Mouse (Mus musculus) intestine, embryonic 15.5 days (tissue): ENCODE measurements around the gene Ipo9. TPM values are rescaled to one million over a fixed set of nuclear protein-coding genes. Genes with fewer than 3 reads are reported as not detected.

Experiments used
- ATAC-seq: fragments of 200-750 bp; cut with Nextera tagmentation; 2 replicates; pipeline ENCODE4 v1.8.0; 2017; ENCODE audit warnings: moderate TSS enrichment, moderate library complexity
- H3K27ac ChIP-seq: fragments of 300-500 bp; sonication (generic); 2 replicates; pipeline ENCODE4 v1.5.1; 2015; ENCODE audit warnings: mild to moderate bottlenecking, inconsistent platforms
- H3K27me3 ChIP-seq: fragments of 300-500 bp; sonication (generic); replicated peaks from 2 replicates; pipeline ENCODE4 v1.6.1; 2015; ENCODE audit warnings: inconsistent platforms
- H3K36me3 ChIP-seq: fragments of 300-500 bp; sonication (generic); 2 replicates; pipeline ENCODE4 v1.6.1; 2015; ENCODE audit warnings: inconsistent platforms
- H3K4me1 ChIP-seq: fragments of 300-500 bp; sonication (generic); replicated peaks from 2 replicates; pipeline ENCODE4 v1.6.1; 2015; ENCODE audit warnings: inconsistent platforms
- H3K4me2 ChIP-seq: fragments of 300-500 bp; sonication (generic); replicated peaks from 2 replicates; pipeline ENCODE4 v1.6.1; 2015; ENCODE audit warnings: mild to moderate bottlenecking, inconsistent platforms
- H3K4me3 ChIP-seq: fragments of 300-500 bp; sonication (generic); replicated peaks from 2 replicates; pipeline ENCODE4 v1.5.1; 2015; ENCODE audit warnings: inconsistent platforms
- H3K9ac ChIP-seq: fragments of 300-500 bp; sonication (generic); 2 replicates; pipeline ENCODE4 v1.6.1; 2015; ENCODE audit warnings: inconsistent platforms
- H3K9me3 ChIP-seq: fragments of 300-500 bp; sonication (generic); 2 replicates; pipeline ENCODE4 v1.6.1; 2016; ENCODE audit warnings: inconsistent platforms
- WGBS: fragments of 180-500 bp; shearing (Covaris S2); methylation state at CpG from one replicate; pipeline ENCODE4 v1.1.7; 2015; 5-methylcytosine and 5-hydroxymethylcytosine counted together
- polyA plus RNA-seq: library from polyadenylated mRNA; unstranded; fragments of >200 nt; fragmentation: Nextera tagmentation; extraction: Ambion mirVana; gene quantifications from 2 replicates; pipeline ENCODE4 v1.2.1, GENCODE M21; 2015

Gene Ipo9
- polyA plus RNA-seq, 1 experiment from 2014 or later, result 85.6 TPM

DNA sequence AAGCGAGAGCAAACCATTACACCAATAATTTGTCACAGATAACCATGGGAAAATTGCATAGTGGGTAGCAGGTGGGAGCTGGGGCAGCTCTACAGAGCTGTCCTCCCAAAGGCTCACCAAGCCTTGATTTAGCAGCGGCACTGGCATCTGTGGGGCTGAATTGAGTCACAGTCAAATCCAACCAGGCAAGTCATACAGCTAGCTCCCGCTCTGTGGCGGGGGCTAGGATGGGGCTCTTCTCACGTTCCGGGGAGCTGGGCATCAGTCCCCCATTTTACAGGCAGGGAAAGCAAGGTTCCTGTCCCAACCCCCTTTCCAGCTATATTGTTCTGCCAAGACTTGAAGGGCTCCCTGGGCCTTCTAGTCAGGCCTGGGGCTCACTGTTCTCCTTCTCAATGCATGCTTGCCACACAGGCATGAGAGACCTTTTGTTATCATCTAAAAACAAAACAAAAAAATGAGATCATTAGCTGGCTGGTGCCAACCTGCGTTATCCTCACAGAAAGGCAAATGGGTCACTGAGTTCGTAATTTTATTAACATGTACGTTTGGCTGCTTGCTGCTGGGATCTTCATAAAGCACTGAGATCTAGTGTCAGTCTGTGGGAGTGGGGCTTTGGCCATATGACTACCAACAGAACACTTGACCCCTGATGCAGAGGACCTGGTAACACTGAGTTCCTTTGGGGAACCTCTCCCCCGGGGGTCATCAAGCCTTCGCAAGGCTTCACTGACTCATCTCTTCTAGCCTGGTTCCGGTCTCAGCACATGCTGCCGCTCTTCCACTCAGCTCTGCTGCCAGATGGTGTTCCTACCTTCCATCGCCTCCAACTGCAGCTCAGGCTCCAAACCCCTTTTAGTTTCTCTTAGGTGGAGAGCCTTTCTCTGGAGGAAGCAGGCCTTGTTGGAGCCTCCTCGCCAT, 50.0 kb downstream of the Ipo9 start:
- no peak overlapping the region for H3K4me2 ChIP-seq
- 0 out of 2 replicates have a peak, but pooled peaks have one; percentile 3 for ATAC-seq
- H3K36me3 ChIP-seq, result peaks cover 15% of the 10 kb centered on the region
- no peaks in the 10 kb centered on the region for H3K9me3 ChIP-seq
- H3K27me3 ChIP-seq, result no peaks in the 10 kb centered on the region
- H3K4me3 ChIP-seq, result no peak overlapping the region
- H3K4me1 ChIP-seq, result peaks cover 1% of the 10 kb centered on the region
- no peak overlapping the region for H3K9ac ChIP-seq
- WGBS, result 77% methylated on average over 15 of the region's 15 CpGs
- no peak overlapping the region for H3K27ac ChIP-seq

DNA sequence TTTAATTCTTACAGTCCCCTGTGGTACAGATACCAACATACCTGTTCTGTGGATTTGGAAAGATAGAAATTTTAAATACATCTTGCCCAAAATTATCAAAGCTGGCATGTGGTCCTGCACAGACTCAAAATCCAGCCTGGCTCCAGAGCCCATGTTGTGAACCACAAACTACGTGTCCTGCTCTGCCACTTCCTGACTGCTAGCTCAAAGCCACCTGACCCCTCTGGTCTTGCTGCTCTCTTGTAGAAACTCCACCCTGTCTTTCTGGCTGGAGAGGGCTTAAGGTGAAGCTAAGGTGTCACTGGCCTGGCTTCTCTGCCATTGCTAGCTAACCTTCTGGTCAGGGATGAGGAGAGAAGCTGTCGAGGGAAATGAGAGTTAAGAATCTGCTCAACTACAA, 51.3 kb downstream of the Ipo9 start:
- WGBS, result 39% methylated on average over 2 of the region's 2 CpGs
- Histone ChIP-seq H3K4me3 (no peak overlapping the region), H3K9me3 (no peaks in the 10 kb centered on the region), H3K9ac (no peak overlapping the region), H3K27me3 (no peaks in the 10 kb centered on the region), H3K27ac (no peak overlapping the region), H3K36me3 (peaks cover 7% of the 10 kb centered on the region; the same call in 1 of the 2 replicates), H3K4me2 (no peak overlapping the region), H3K4me1 (peaks cover 10% of the 10 kb centered on the region)
- ATAC-seq, result no peak

DNA sequence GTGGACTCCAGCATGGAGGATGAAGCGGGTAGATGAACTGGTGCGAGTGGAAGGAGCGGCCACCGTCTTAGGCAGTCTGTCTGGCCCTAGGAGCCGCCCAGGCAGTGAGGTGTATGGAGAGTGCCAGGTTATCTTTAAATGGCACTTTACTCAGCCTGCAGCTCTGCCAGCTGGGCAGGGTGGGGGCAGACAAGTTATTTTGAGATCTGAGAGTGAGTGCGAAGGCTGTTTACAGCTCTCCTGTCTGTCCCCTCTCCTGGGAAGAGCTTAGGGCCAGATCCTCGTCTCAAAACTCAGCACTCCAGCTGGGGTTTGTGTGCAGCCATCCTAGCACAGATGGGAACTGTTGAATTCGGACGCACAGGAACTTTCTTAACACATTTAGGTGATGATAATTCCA, 51.7 kb downstream of the Ipo9 start:
- no peak for ATAC-seq
- Histone ChIP-seq H3K9ac (no peak overlapping the region), H3K36me3 (peaks cover 5% of the 10 kb centered on the region; the same call in 1 of the 2 replicates), H3K4me1 (peaks cover 11% of the 10 kb centered on the region), H3K4me3 (no peak overlapping the region), H3K27me3 (no peaks in the 10 kb centered on the region), H3K9me3 (no peaks in the 10 kb centered on the region), H3K27ac (no peak overlapping the region), H3K4me2 (no peak overlapping the region)
- WGBS, result 60% methylated on average over 9 of the region's 9 CpGs

GRCm38 (mm10) chr1:135374868-135375581, 55.3 kb downstream of the Ipo9 start, which contains the start of gene Shisa4:
TSS of gene Shisa4 (minus strand) at chr1:135375237.
- Histone ChIP-seq H3K27ac (0 out of 2 replicates have a peak within 1 kb of the TSS, but pooled peaks have one; percentile 20), H3K4me3 (peak within 1 kb of the TSS; percentile 56), H3K27me3 (no peaks in the 10 kb centered on the region), H3K4me1 (peaks cover 16% of the 10 kb centered on the region), H3K9ac (peak within 1 kb of the TSS; percentile 59), H3K9me3 (no peaks in the 10 kb centered on the region), H3K4me2 (peak within 1 kb of the TSS; percentile 91), H3K36me3 (no peaks in the 10 kb centered on the region)
- peak; percentile 89 for ATAC-seq
- WGBS, result 2% methylated on average over 38 of the region's 38 CpGs

DNA sequence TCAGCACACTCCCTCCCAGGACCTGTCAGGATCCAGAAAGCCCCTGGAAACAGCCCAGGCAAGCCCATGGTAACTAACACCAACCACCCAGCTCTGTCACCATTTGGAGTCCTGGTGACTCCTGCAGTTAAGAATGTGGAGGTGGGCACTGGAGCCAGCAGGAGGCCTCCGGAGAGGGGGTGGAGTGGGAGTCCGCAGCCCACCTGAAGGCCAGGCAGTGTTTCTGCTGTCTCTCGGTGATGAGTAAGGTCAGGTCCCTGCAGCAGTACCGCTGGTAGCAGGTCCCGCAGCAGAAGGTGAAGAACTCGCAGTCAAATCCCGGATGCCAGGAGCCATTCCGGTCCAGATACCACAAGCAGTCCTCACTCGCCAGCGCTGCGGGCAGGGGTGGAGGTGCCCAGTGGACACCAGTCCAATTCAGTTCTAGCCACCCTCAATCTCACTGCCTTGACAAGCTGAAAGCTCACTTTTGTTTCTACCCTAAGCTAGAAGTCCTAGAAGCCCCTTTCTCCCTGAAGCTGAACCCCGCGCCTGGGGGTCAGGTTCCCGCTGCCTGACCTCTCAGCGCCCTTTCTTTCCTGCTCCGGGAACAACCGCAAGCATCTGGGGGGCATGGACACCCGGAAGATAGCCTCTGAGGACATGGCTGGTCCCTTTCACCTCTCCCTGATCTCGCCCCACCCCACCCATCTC, 56.0 kb downstream of the Ipo9 start:
- Histone ChIP-seq H3K36me3 (no peaks in the 10 kb centered on the region), H3K9ac (peak overlapping the region; percentile 59), H3K4me1 (peaks cover 16% of the 10 kb centered on the region), H3K27me3 (no peaks in the 10 kb centered on the region), H3K4me3 (peak overlapping the region; percentile 56), H3K4me2 (peak overlapping the region; percentile 91), H3K9me3 (no peaks in the 10 kb centered on the region), H3K27ac (0 out of 2 replicates have a peak overlapping the region, but pooled peaks have one; percentile 20)
- WGBS, result 5% methylated on average over 19 of the region's 19 CpGs
- ATAC-seq, result no peak; the same call in 1 of the 2 replicates

DNA sequence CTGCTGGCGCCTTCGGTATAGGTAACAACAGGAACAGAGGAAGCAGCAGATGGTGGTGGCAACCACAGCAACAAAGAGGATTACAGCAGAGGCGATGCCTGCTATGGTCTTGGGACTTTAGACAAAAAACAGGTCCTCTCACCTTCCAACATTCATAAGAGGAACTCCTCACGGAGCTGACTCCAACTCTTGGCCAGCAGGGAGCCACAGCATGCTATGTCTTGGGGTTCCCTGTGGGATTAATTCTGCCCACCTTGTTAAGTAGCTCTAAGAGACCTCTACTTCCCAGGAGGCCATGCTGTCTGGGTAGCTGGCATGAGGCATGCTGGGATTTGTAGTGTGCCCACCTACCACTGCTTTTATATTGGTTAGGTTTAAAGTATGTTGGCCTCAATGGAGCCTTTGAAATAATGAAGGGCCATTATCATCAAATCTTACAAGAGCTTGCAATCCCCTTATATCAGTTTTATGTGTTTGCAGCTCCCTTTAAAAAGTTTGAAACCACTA, 57.1 kb downstream of the Ipo9 start:
- ATAC-seq, result no peak
- no peaks in the 10 kb centered on the region for H3K27me3 ChIP-seq
- 79% methylated on average over 4 of the region's 4 CpGs for WGBS
- no peak overlapping the region for H3K4me3 ChIP-seq
- no peak overlapping the region for H3K27ac ChIP-seq
- no peak overlapping the region for H3K9ac ChIP-seq
- no peaks in the 10 kb centered on the region for H3K9me3 ChIP-seq
- no peak overlapping the region for H3K4me2 ChIP-seq
- no peaks in the 10 kb centered on the region for H3K36me3 ChIP-seq
- H3K4me1 ChIP-seq, result peaks cover 23% of the 10 kb centered on the region

DNA sequence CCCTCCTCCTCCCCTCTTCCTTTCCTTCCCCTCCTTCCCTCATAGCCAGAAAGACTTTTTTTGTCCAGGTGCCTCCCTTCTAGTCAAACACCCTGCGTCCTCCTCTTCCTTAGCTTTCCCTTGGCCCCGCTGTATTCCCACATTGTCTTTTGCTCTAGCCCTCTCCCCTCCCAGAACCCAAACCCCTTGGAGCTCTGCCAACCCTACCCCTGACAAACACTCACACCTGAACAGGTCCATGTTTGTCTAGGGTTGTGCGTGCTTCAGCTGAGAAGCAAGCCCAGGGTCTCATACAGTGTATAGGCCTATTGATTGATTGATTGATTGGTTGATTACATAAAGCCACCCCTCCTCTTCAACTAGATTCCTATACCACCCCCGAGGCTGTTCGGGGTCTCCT, 60.9 kb downstream of the Ipo9 start:
- Histone ChIP-seq H3K4me1 (peaks cover 16% of the 10 kb centered on the region), H3K36me3 (no peaks in the 10 kb centered on the region), H3K27me3 (no peaks in the 10 kb centered on the region), H3K9ac (no peak overlapping the region), H3K4me3 (no peak overlapping the region), H3K4me2 (no peak overlapping the region), H3K27ac (no peak overlapping the region), H3K9me3 (no peaks in the 10 kb centered on the region)
- ATAC-seq, result no peak
- WGBS, result 69% methylated on average over 5 of the region's 5 CpGs

- H3K36me3 ChIP-seq, result no peaks in the 10 kb centered on the region
- H3K27me3 ChIP-seq, result no peaks in the 10 kb centered on the region
- ATAC-seq, result peak; percentile 44
- H3K27ac ChIP-seq, result no peak overlapping the region
- peak overlapping the region; percentile 97 for H3K4me2 ChIP-seq
- WGBS, result 17% methylated on average over 14 of the region's 14 CpGs
- peak overlapping the region; percentile 56; the same call in 1 of the 2 replicates for H3K9ac ChIP-seq
- peaks cover 12% of the 10 kb centered on the region for H3K4me1 ChIP-seq
- H3K4me3 ChIP-seq, result peak overlapping the region; percentile 45
- no peaks in the 10 kb centered on the region for H3K9me3 ChIP-seq
Measured at GRCm38 (mm10) chr1:135368982-135369381, 61.3 kb downstream of the Ipo9 start.

DNA sequence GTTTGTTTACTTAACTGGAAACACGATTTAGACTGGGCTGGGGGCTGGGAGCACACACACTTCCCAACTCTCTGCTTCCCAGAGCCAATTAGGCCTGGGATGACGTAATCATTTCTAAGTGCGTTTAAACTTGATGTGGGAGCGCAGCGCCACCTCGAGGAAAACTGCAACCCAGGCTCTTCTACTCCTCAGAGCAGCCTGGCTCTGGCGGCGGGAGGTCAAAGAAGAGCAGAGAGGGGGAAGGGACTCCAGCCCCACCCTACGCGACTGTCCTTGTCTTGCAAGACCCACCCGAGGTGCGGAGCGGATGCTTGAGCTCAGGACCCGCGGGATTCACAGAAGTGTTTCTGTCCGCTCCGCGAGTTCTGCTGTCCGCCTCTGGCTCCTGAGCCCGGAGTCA, 62.1 kb downstream of the Ipo9 start:
- Histone ChIP-seq H3K36me3 (no peaks in the 10 kb centered on the region), H3K9ac (peak overlapping the region; percentile 56), H3K27me3 (no peaks in the 10 kb centered on the region), H3K27ac (no peak overlapping the region), H3K4me2 (peak overlapping the region; percentile 97), H3K4me1 (peaks cover 12% of the 10 kb centered on the region), H3K9me3 (no peaks in the 10 kb centered on the region), H3K4me3 (peak overlapping the region; percentile 45)
- 1% methylated on average over 20 of the region's 20 CpGs for WGBS
- peak; percentile 80 for ATAC-seq

DNA sequence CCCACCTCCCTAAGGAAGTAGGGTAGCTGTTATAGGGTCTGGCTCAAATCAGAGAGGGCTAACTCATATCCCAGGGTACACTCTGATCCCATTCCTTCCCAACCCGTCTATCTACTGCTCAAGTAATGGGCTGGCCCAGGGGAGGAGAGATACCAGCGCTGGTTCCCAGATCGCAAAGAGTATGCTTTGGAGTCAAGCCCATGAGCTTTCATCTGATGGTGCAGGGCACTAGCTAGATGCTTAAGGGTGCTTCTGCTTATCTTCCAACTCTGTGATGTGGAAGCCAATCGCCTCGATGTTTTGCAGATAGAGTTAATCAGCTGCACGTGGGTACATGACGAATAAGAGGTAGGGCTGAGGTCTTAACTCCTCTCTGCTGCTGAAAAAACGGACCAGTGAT, 62.7 kb downstream of the Ipo9 start:
- Histone ChIP-seq H3K4me2 (no peak overlapping the region), H3K9me3 (no peaks in the 10 kb centered on the region), H3K27ac (no peak overlapping the region), H3K4me3 (no peak overlapping the region), H3K36me3 (no peaks in the 10 kb centered on the region), H3K27me3 (no peaks in the 10 kb centered on the region), H3K9ac (no peak overlapping the region), H3K4me1 (peaks cover 8% of the 10 kb centered on the region)
- ATAC-seq, result no peak
- 65% methylated on average over 8 of the region's 8 CpGs for WGBS

- Histone ChIP-seq H3K4me2 (no peak overlapping the region), H3K27me3 (no peaks in the 10 kb centered on the region), H3K9me3 (no peaks in the 10 kb centered on the region), H3K4me3 (no peak overlapping the region), H3K9ac (no peak overlapping the region), H3K4me1 (peaks cover 8% of the 10 kb centered on the region), H3K36me3 (no peaks in the 10 kb centered on the region), H3K27ac (no peak overlapping the region)
- whole genome bisulfite sequencing, result 73% methylated on average over 7 of the region's 7 CpGs
- ATAC-seq, result no peak
Measured at GRCm38 (mm10) chr1:135367005-135367404, 63.3 kb downstream of the Ipo9 start.

DNA sequence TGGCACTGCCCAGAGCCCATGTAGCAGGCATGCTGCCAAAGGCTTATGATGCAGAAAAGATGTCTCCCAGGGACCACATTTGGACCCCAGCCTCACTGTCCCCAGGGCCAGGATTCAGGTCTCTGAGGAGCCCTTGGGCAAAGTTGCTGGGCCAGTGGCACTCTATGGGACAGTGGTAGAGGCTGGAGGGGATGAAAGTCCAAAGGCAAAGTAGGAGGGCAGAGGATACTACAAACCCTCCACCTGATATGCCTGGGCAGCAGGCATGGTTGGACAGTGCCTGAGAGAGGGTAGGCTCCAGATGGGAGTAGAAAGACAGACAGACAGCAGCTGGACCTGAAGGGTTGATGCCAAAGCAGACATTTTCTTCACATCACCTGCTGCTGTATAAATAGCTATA, 63.9 kb downstream of the Ipo9 start:
- no peaks in the 10 kb centered on the region for H3K9me3 ChIP-seq
- H3K4me3 ChIP-seq, result no peak overlapping the region
- no peaks in the 10 kb centered on the region for H3K36me3 ChIP-seq
- no peak overlapping the region for H3K4me2 ChIP-seq
- ATAC-seq, result no peak
- H3K9ac ChIP-seq, result no peak overlapping the region
- H3K4me1 ChIP-seq, result peaks cover 8% of the 10 kb centered on the region
- H3K27ac ChIP-seq, result 0 out of 2 replicates have a peak overlapping the region, but pooled peaks have one; percentile 27
- H3K27me3 ChIP-seq, result no peaks in the 10 kb centered on the region
